Mouse (Mus musculus) cerebellum, adult 2 months (tissue): Measurements from ENCODE around the gene Ankrd17. TPM values are rescaled to one million over a fixed set of nuclear protein-coding genes. Genes with fewer than 3 reads are reported as not detected.
A peak's percentile ranks its signal among the peaks of the same experiment; 100 is the strongest.

ENCODE experiments used
- DNase-seq, 2 experiments: peaks; one replicate each; pipeline ENCODE4 v3.0.0; 2021
- H3K27ac ChIP-seq: fragments of 200-500 bp; 2 replicates; pipeline ENCODE4 v1.5.1; 2012; ENCODE audit warnings: low read length, control low read depth, inconsistent platforms; ENCODE audit not compliant: insufficient read depth
- H3K27me3 ChIP-seq: fragments of 200-500 bp; 2 replicates; pipeline ENCODE4 v1.6.1; 2012; ENCODE audit warnings: inconsistent platforms, mild to moderate bottlenecking, low read length, moderate library complexity; ENCODE audit not compliant: control insufficient read depth, insufficient read depth
- H3K4me1 ChIP-seq: fragments of 200-500 bp; 2 replicates; pipeline ENCODE4 v1.6.1; 2011; ENCODE audit warnings: low read length; ENCODE audit not compliant: control insufficient read depth, insufficient read depth
- H3K4me3 ChIP-seq: fragments of 200-500 bp; replicated peaks from 2 replicates; pipeline ENCODE3; 2011; ENCODE audit warnings: mild to moderate bottlenecking, low read depth, low read length, control low read depth; ENCODE audit not compliant: insufficient read depth
- CTCF ChIP-seq: fragments of 200-500 bp; IDR thresholded peaks from 2 replicates; pipeline ENCODE4 v1.5.1; 2011; ENCODE audit warnings: low read depth, mild to moderate bottlenecking, control low read depth, low read length, moderate library complexity, borderline replicate concordance; ENCODE audit not compliant: insufficient read depth
- POLR2A ChIP-seq: fragments of 200-500 bp; IDR thresholded peaks from 2 replicates; pipeline ENCODE4 v1.6.1; 2011; ENCODE audit warnings: low read length, control low read depth, borderline replicate concordance; ENCODE audit not compliant: insufficient read depth
- WGBS: fragments of 180-500 bp; shearing (Covaris S2); methylation state at CpG from one replicate; pipeline ENCODE4 v1.1.7; 2018; 5-methylcytosine and 5-hydroxymethylcytosine counted together
- polyA plus RNA-seq: library from polyadenylated mRNA; depleted of rRNA; stranded (reverse); fragments of >200 nt; gene quantifications from 2 replicates; pipeline ENCODE4 v1.2.3, GENCODE M21; 2012

Gene Ankrd17
- polyA plus RNA-seq, 1 experiment: 55.6 TPM

- Histone ChIP-seq H3K27me3 (no peaks in the 10 kb centered on the region), H3K4me3 (no peak overlapping the region), H3K4me1 (no peaks in the 10 kb centered on the region), H3K27ac (no peak overlapping the region)
- WGBS: 37% methylated on average over 1 of the region's 1 CpGs
- TF ChIP-seq CTCF: no peak
- no peak for TF ChIP-seq POLR2A
- DNase-seq: no peak
These were observed 16.7 kb upstream of the Ankrd17 start for GRCm38 (mm10) chr5:90383080-90383479.

GRCm38 (mm10) chr5:90381458-90381857, 15.1 kb upstream of the Ankrd17 start:
- H3K27me3 ChIP-seq: no peaks in the 10 kb centered on the region
- no peak overlapping the region for H3K27ac ChIP-seq
- no peak for DNase-seq
- no peak overlapping the region for H3K4me3 ChIP-seq
- WGBS: 11% methylated on average over 4 of the region's 4 CpGs
- no peaks in the 10 kb centered on the region for H3K4me1 ChIP-seq
- TF ChIP-seq POLR2A: no peak

- Histone ChIP-seq H3K4me1 (no peaks in the 10 kb centered on the region), H3K27me3 (no peaks in the 10 kb centered on the region), H3K4me3 (no peak overlapping the region), H3K27ac (no peak overlapping the region)
- TF ChIP-seq POLR2A (no peak), CTCF (no peak)
- WGBS: 89% methylated on average over 4 of the region's 4 CpGs
- no peak for DNase-seq
These were observed 7.3 kb upstream of the Ankrd17 start for GRCm38 (mm10) chr5:90373708-90374107.

GRCm38 (mm10) chr5:90370401-90370800, 4.0 kb upstream of the Ankrd17 start:
- Histone ChIP-seq H3K27me3 (no peaks in the 10 kb centered on the region), H3K4me1 (no peaks in the 10 kb centered on the region), H3K4me3 (no peak overlapping the region), H3K27ac (no peak overlapping the region)
- no peak for TF ChIP-seq CTCF
- no peak for TF ChIP-seq POLR2A
- 86% methylated on average over 5 of the region's 5 CpGs for WGBS
- no peak for DNase-seq

GRCm38 (mm10) chr5:90367067-90367303, 608 bp upstream of the Ankrd17 start, which contains the start of gene Gm9958:
Gene Gm9958 (plus strand): TSS chr5:90367204.
- no peak for TF ChIP-seq POLR2A
- no peak for TF ChIP-seq CTCF
- Histone ChIP-seq H3K27me3 (no peaks in the 10 kb centered on the region), H3K4me3 (peak within 1 kb of the TSS; percentile 82), H3K27ac (peak within 1 kb of the TSS; percentile 52), H3K4me1 (peaks cover 3% of the 10 kb centered on the region)
- DNase-seq: no peak
- under 1% methylated on average over 7 of the region's 7 CpGs for WGBS

GRCm38 (mm10) chr5:90365141-90365951, 1.0 kb downstream of the Ankrd17 start:
- Histone ChIP-seq H3K4me3 (peak overlapping the region; percentile 100), H3K27ac (peak overlapping the region; percentile 84), H3K27me3 (no peaks in the 10 kb centered on the region), H3K4me1 (peaks cover 3% of the 10 kb centered on the region)
- under 1% methylated on average over 56 of the region's 61 CpGs for WGBS
- peak; percentile 58 to 64 for DNase-seq
- TF ChIP-seq CTCF: no peak
- TF ChIP-seq POLR2A: no peak

GRCm38 (mm10) chr5:90364526-90364925, 1.9 kb downstream of the Ankrd17 start:
- peak; percentile 63 to 76 for DNase-seq
- TF ChIP-seq POLR2A (no peak), CTCF (no peak; the same call in 1 of the 2 replicates)
- H3K27ac ChIP-seq: no peak overlapping the region
- peaks cover 3% of the 10 kb centered on the region for H3K4me1 ChIP-seq
- no peaks in the 10 kb centered on the region for H3K27me3 ChIP-seq
- peak overlapping the region; percentile 100 for H3K4me3 ChIP-seq
- WGBS: under 1% methylated on average over 6 of the region's 6 CpGs

- H3K27ac ChIP-seq: no peak overlapping the region
- H3K4me1 ChIP-seq: no peaks in the 10 kb centered on the region
- no peak overlapping the region for H3K4me3 ChIP-seq
- 91% methylated on average over 3 of the region's 3 CpGs for WGBS
- no peaks in the 10 kb centered on the region for H3K27me3 ChIP-seq
- DNase-seq: no peak
- no peak for TF ChIP-seq POLR2A
- no peak for TF ChIP-seq CTCF
These were observed 10.6 kb downstream of the Ankrd17 start for GRCm38 (mm10) chr5:90355824-90356223.
